Mouse (Mus musculus): Measurements from ENCODE around the gene Def8. TPM values are rescaled to one million over a fixed set of nuclear protein-coding genes. Genes with fewer than 3 reads are reported as not detected.
"Not testable (repeated sequence)": the region's sequence is repeated elsewhere in the genome, so short reads cannot be mapped to it uniquely, and the experiment has no call there.

Def8 gene
- polyA plus RNA-seq, 1 experiment from 2014 or later = 49.9 TPM

DNA sequence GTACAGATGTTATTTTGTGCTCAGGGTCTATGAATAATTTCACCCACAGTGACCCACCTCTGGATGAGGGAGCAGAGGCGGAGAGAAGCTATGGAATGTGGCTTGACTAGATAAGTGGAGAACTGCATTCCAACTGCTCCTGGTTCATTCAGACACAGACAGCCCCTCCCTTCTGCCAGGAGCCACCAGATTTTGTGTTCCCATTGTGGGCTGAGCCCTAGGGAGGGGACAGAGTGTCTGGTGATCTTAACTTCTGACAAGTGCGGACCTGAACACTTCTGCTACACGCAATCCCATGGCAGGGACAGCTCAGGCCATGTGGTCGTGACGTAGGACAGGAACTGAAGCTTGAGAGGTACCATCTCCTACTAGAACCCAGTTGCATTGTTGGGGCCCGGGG lies 23.5 kb downstream of the Def8 start:
- 93% methylated on average over 6 of the region's 6 CpGs for WGBS
- H3K4me3 ChIP-seq = no peak overlapping the region
- H3K4me1 ChIP-seq = peaks cover 17% of the 10 kb centered on the region
- DNase-seq (ENCODE audit: extremely low spot score, low spot score) = no peak
- H3K9me3 ChIP-seq = no peaks in the 10 kb centered on the region
- H3K27me3 ChIP-seq (ENCODE audit: poor library complexity, severe bottlenecking) = no peaks in the 10 kb centered on the region
- no peak overlapping the region for H3K27ac ChIP-seq
- H3K36me3 ChIP-seq (replicated peaks) = peaks cover 59% of the 10 kb centered on the region

- no peaks in the 10 kb centered on the region for H3K4me1 ChIP-seq
These were observed 27.5 kb downstream of the Def8 start for GRCm38 (mm10) chr8:123450783-123451182.

GRCm38 (mm10) chr8:123451747-123452146 lies 28.4 kb downstream of the Def8 start:
- not testable (repeated sequence) for H3K4me1 ChIP-seq; H3K27me3 ChIP-seq (ENCODE audit: poor library complexity, severe bottlenecking); H3K4me3 ChIP-seq; H3K9me3 ChIP-seq; DNase-seq (ENCODE audit: extremely low spot score, low spot score); H3K27ac ChIP-seq
- 93% methylated on average over 12 of the region's 12 CpGs for WGBS
- peaks cover 90% of the 10 kb centered on the region for H3K36me3 ChIP-seq (replicated peaks)

More at GRCm38 (mm10) chr8:123450783-123451182, 27.5 kb downstream of the Def8 start:
- Histone ChIP-seq H3K9me3 (no peaks in the 10 kb centered on the region), H3K27ac (no peak overlapping the region), H3K4me3 (no peak overlapping the region), H3K36me3 (replicated peaks) (peaks cover 90% of the 10 kb centered on the region), H3K27me3 (ENCODE audit: poor library complexity, severe bottlenecking) (no peaks in the 10 kb centered on the region)
- 89% methylated on average over 5 of the region's 5 CpGs for WGBS
- no peak for DNase-seq (ENCODE audit: extremely low spot score, low spot score)

DNA sequence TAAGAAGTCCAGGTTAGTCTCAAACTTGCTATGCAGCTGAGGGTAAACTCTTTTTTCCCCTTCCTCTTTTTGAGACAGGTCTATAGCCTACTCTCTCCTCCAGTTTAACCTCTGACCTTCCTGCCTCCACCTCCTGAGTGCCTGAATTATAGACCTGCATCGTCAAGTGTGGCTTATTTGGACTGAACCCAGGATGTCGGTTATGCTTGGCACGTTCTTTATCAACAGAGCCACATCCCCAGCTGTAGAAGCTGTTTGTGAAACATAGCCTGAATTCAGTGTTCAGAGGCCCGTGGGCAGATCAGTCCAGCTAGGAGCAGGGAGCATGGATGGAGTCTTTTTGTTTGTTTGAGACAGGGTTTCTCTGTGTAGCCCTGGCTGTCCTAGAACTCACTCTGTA lies 28.8 kb downstream of the Def8 start:
- DNase-seq (ENCODE audit: extremely low spot score, low spot score) = no peak
- Histone ChIP-seq H3K9me3 (no peaks in the 10 kb centered on the region), H3K4me1 (peaks cover 3% of the 10 kb centered on the region; the same call in 1 of the 2 replicates), H3K4me3 (no peak overlapping the region), H3K36me3 (replicated peaks) (peaks cover 91% of the 10 kb centered on the region), H3K27ac (no peak overlapping the region), H3K27me3 (ENCODE audit: poor library complexity, severe bottlenecking) (no peaks in the 10 kb centered on the region)
- whole genome bisulfite sequencing = 87% methylated on average over 4 of the region's 4 CpGs

GRCm38 (mm10) chr8:123453291-123453690 lies 30.0 kb downstream of the Def8 start:
- Histone ChIP-seq H3K36me3 (replicated peaks) (peaks cover 95% of the 10 kb centered on the region), H3K4me1 (peaks cover 3% of the 10 kb centered on the region; the same call in 1 of the 2 replicates), H3K4me3 (no peak overlapping the region), H3K27me3 (ENCODE audit: poor library complexity, severe bottlenecking) (no peaks in the 10 kb centered on the region), H3K9me3 (no peaks in the 10 kb centered on the region), H3K27ac (no peak overlapping the region)
- WGBS = 86% methylated on average over 7 of the region's 7 CpGs
- DNase-seq (ENCODE audit: extremely low spot score, low spot score) = no peak

DNA sequence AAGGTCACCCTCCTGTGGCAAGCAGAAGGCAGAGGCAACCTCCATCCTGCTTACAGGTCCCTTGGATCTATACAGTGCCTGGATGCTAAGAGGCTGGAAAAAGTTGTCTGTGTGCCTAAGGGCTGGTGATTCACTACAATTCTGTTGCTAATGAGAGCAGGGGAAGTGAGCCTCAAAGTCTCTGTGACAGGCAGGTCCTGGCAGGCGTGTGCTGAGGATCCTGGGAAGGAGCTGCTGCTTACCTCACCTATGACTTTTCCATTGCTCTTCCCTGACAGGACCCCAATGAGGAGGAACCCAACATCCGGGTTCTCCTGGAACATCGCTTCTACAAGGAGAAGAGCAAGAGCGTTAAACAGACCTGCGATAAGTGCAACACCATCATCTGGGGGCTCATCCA lies 30.6 kb downstream of the Def8 start:
- Histone ChIP-seq H3K27me3 (ENCODE audit: poor library complexity, severe bottlenecking) (no peaks in the 10 kb centered on the region), H3K27ac (no peak overlapping the region), H3K4me1 (peaks cover 3% of the 10 kb centered on the region; the same call in 1 of the 2 replicates), H3K4me3 (no peak overlapping the region), H3K36me3 (replicated peaks) (peaks cover 97% of the 10 kb centered on the region), H3K9me3 (no peaks in the 10 kb centered on the region)
- DNase-seq (ENCODE audit: extremely low spot score, low spot score) = no peak
- 90% methylated on average over 5 of the region's 5 CpGs for WGBS

GRCm38 (mm10) chr8:123454559-123454958 lies 31.2 kb downstream of the Def8 start:
- 93% methylated on average over 6 of the region's 6 CpGs for WGBS
- Histone ChIP-seq H3K36me3 (replicated peaks) (peaks cover 97% of the 10 kb centered on the region), H3K9me3 (no peaks in the 10 kb centered on the region), H3K4me3 (no peak overlapping the region), H3K4me1 (peaks cover 3% of the 10 kb centered on the region; the same call in 1 of the 2 replicates), H3K27ac (no peak overlapping the region), H3K27me3 (ENCODE audit: poor library complexity, severe bottlenecking) (no peaks in the 10 kb centered on the region)
- DNase-seq (ENCODE audit: extremely low spot score, low spot score) = no peak

- Histone ChIP-seq H3K9me3 (no peaks in the 10 kb centered on the region), H3K27me3 (ENCODE audit: poor library complexity, severe bottlenecking) (no peaks in the 10 kb centered on the region), H3K4me1 (peaks cover 10% of the 10 kb centered on the region; the same call in 1 of the 2 replicates), H3K36me3 (replicated peaks) (peaks cover 57% of the 10 kb centered on the region), H3K27ac (no peak overlapping the region), H3K4me3 (no peak overlapping the region)
- 87% methylated on average over 4 of the region's 4 CpGs for WGBS
- DNase-seq (ENCODE audit: extremely low spot score, low spot score) = no peak
These were observed 40.3 kb downstream of the Def8 start for GRCm38 (mm10) chr8:123463651-123464050.

GRCm38 (mm10) chr8:123467476-123467875 lies 44.1 kb downstream of the Def8 start:
- no peak overlapping the region for H3K27ac ChIP-seq
- peaks cover 20% of the 10 kb centered on the region for H3K36me3 ChIP-seq (replicated peaks)
- 80% methylated on average over 3 of the region's 3 CpGs for WGBS
- H3K4me1 ChIP-seq = peaks cover 5% of the 10 kb centered on the region; the same call in 1 of the 2 replicates
- no peak for DNase-seq (ENCODE audit: extremely low spot score, low spot score)
- no peak overlapping the region for H3K4me3 ChIP-seq
- H3K9me3 ChIP-seq = no peaks in the 10 kb centered on the region
- no peaks in the 10 kb centered on the region for H3K27me3 ChIP-seq (ENCODE audit: poor library complexity, severe bottlenecking)

DNA sequence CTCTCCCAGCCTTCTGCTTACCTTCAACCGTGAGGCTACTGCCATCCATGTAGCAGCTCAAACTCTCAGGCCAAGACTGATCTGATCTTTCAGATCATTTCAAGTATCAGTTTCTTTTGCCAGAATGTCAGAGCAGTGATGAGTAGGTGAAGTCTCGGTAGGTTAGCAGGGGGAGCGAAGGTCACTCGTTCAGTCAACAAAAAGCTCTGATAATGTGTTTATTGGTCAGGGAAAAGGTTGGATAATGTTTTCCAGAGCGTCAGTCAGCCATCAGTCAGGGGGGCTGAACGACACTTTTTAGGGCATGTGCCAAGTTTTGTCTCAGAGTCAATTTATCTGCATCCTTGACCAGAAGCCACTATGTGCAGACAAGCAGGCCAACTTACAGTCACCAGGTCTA lies 49.7 kb downstream of the Def8 start:
- 77% methylated on average over 6 of the region's 6 CpGs for WGBS
- H3K36me3 ChIP-seq (replicated peaks); H3K27me3 ChIP-seq (ENCODE audit: poor library complexity, severe bottlenecking); H3K9me3 ChIP-seq; DNase-seq (ENCODE audit: extremely low spot score, low spot score); H3K4me3 ChIP-seq; H3K27ac ChIP-seq: not testable (repeated sequence)
- peaks cover 12% of the 10 kb centered on the region for H3K4me1 ChIP-seq

- not testable (repeated sequence) for H3K4me3 ChIP-seq; H3K9me3 ChIP-seq; DNase-seq (ENCODE audit: extremely low spot score, low spot score); H3K27me3 ChIP-seq (ENCODE audit: poor library complexity, severe bottlenecking); H3K27ac ChIP-seq; H3K36me3 ChIP-seq (replicated peaks)
- peaks cover 22% of the 10 kb centered on the region for H3K4me1 ChIP-seq
- 68% methylated on average over 5 of the region's 5 CpGs for WGBS
These were observed 51.2 kb downstream of the Def8 start for GRCm38 (mm10) chr8:123474549-123474948.

- H3K4me1 ChIP-seq = peaks cover 22% of the 10 kb centered on the region
- H3K36me3 ChIP-seq (replicated peaks) = peaks cover 24% of the 10 kb centered on the region
- peak overlapping the region; percentile 99 for H3K27ac ChIP-seq
- H3K27me3 ChIP-seq (ENCODE audit: poor library complexity, severe bottlenecking) = no peaks in the 10 kb centered on the region
- DNase-seq (ENCODE audit: extremely low spot score, low spot score) = peak; percentile 32
- H3K4me3 ChIP-seq = peak overlapping the region; percentile 96
- H3K9me3 ChIP-seq = no peaks in the 10 kb centered on the region
- 9% methylated on average over 34 of the region's 34 CpGs for WGBS
These were observed 53.8 kb downstream of the Def8 start for GRCm38 (mm10) chr8:123476911-123477736.

- H3K27ac ChIP-seq = peak within 1 kb of the TSS; percentile 99
- H3K9me3 ChIP-seq = no peaks in the 10 kb centered on the region
- peaks cover 30% of the 10 kb centered on the region for H3K36me3 ChIP-seq (replicated peaks)
- peak within 1 kb of the TSS; percentile 96 for H3K4me3 ChIP-seq
- no peaks in the 10 kb centered on the region for H3K27me3 ChIP-seq (ENCODE audit: poor library complexity, severe bottlenecking)
- peaks cover 22% of the 10 kb centered on the region for H3K4me1 ChIP-seq
- peak; percentile 91 for DNase-seq (ENCODE audit: extremely low spot score, low spot score)
- WGBS = under 1% methylated on average over 58 of the region's 58 CpGs
These were observed 54.5 kb downstream of the Def8 start, which contains the start of gene Afg3l1 for GRCm38 (mm10) chr8:123477737-123478258. Gene Afg3l1 (plus strand): TSS chr8:123477903.

Data from forebrain, embryonic 10.5 days (tissue).